Mouse (Mus musculus): Measurements from ENCODE around the gene Dusp5.
A peak's percentile ranks its signal among the peaks of the same experiment; 100 is the strongest.
"Not testable (repeated sequence)": the region's sequence is repeated elsewhere in the genome, so short reads cannot be mapped to it uniquely, and the experiment has no call there.

Gene Dusp5

GRCm38 (mm10) chr19:53528752-53529454, at the start of gene Dusp5:
Dusp5 (plus strand) TSS chr19:53529109.
- DNase-seq (ENCODE audit: low read depth, low spot score): peak; percentile 99

GRCm38 (mm10) chr19:53479590-53479989, 49.3 kb upstream of the Dusp5 start:
- peak; percentile 53 for DNase-seq (ENCODE audit: low read depth, low spot score)

GRCm38 (mm10) chr19:53482093-53482492, 46.8 kb upstream of the Dusp5 start:
- DNase-seq (ENCODE audit: low read depth, low spot score): no peak

- DNase-seq (ENCODE audit: low read depth, low spot score): no peak
Measured at GRCm38 (mm10) chr19:53482527-53482926, 46.4 kb upstream of the Dusp5 start.

GRCm38 (mm10) chr19:53483984-53484383, 44.9 kb upstream of the Dusp5 start:
- DNase-seq (ENCODE audit: low read depth, low spot score): no peak

- no peak for DNase-seq (ENCODE audit: low read depth, low spot score)
Measured at GRCm38 (mm10) chr19:53484918-53485317, 44.0 kb upstream of the Dusp5 start.

- no peak for DNase-seq (ENCODE audit: low read depth, low spot score)
Measured at GRCm38 (mm10) chr19:53489187-53489586, 39.7 kb upstream of the Dusp5 start.

- no peak for DNase-seq (ENCODE audit: low read depth, low spot score)
Measured at GRCm38 (mm10) chr19:53489910-53490309, 39.0 kb upstream of the Dusp5 start.

GRCm38 (mm10) chr19:53490898-53491297, 38.0 kb upstream of the Dusp5 start:
- DNase-seq (ENCODE audit: low read depth, low spot score): no peak

- no peak for DNase-seq (ENCODE audit: low read depth, low spot score)
Measured at GRCm38 (mm10) chr19:53492528-53492927, 36.4 kb upstream of the Dusp5 start.

GRCm38 (mm10) chr19:53493866-53494265, 35.0 kb upstream of the Dusp5 start:
- no peak for DNase-seq (ENCODE audit: low read depth, low spot score)

- DNase-seq (ENCODE audit: low read depth, low spot score): no peak
Measured at GRCm38 (mm10) chr19:53497910-53498309, 31.0 kb upstream of the Dusp5 start.

GRCm38 (mm10) chr19:53499049-53499448, 29.9 kb upstream of the Dusp5 start:
- no peak for DNase-seq (ENCODE audit: low read depth, low spot score)

- DNase-seq (ENCODE audit: low read depth, low spot score): no peak
Measured at GRCm38 (mm10) chr19:53499451-53499940, 29.4 kb upstream of the Dusp5 start.

GRCm38 (mm10) chr19:53500298-53501006, 28.5 kb upstream of the Dusp5 start:
- no peak for DNase-seq (ENCODE audit: low read depth, low spot score)

GRCm38 (mm10) chr19:53501239-53501638, 27.7 kb upstream of the Dusp5 start:
- not testable (repeated sequence) for DNase-seq (ENCODE audit: low read depth, low spot score)

- DNase-seq (ENCODE audit: low read depth, low spot score): no peak
Measured at GRCm38 (mm10) chr19:53501765-53502164, 27.1 kb upstream of the Dusp5 start.

- DNase-seq (ENCODE audit: low read depth, low spot score): peak; percentile 26
Measured at GRCm38 (mm10) chr19:53502891-53503371, 26.0 kb upstream of the Dusp5 start.

GRCm38 (mm10) chr19:53504181-53504580, 24.7 kb upstream of the Dusp5 start:
- no peak for DNase-seq (ENCODE audit: low read depth, low spot score)

- no peak for DNase-seq (ENCODE audit: low read depth, low spot score)
Measured at GRCm38 (mm10) chr19:53505728-53506127, 23.2 kb upstream of the Dusp5 start.

- peak; percentile 36 for DNase-seq (ENCODE audit: low read depth, low spot score)
Measured at GRCm38 (mm10) chr19:53507497-53507896, 21.4 kb upstream of the Dusp5 start.

GRCm38 (mm10) chr19:53511244-53511934, 17.5 kb upstream of the Dusp5 start:
- no peak for DNase-seq (ENCODE audit: low read depth, low spot score)
